ENCODE assay signal across 10 mouse cellular contexts in genomic region chr13:45003026-45003425, GRCm38 (mm10). TPM values are rescaled to one million over a fixed set of nuclear protein-coding genes. Genes with fewer than 3 reads are reported as not detected.
DNase-seq lines count a peak whose midpoint lies in the region; ATAC-seq and TF ChIP-seq lines count a peak whose summit lies in the region.
"Had no signal": no experiment of that assay in that cellular context is flagged by ENCODE, and none has a peak within 500 bp of the region (broad histone marks: within the 10 kb centered on the region; RNA-seq: fewer than 3 reads in every experiment).

No protein-coding gene starts in this region.

- no peaks in the 10 kb centered on the region for H3K9me3 ChIP-seq in kidney, embryonic 15.5 days (replicated peaks)
- no peaks in the 10 kb centered on the region for H3K9me3 ChIP-seq in embryonic facial prominence, embryonic 14.5 days (ENCODE audit: control insufficient read depth, low read length)
- no peaks in the 10 kb centered on the region for H3K9me3 ChIP-seq in midbrain, embryonic 16.5 days (replicated peaks; ENCODE audit: control insufficient read depth, low read length, poor library complexity, severe bottlenecking)

- H3K4me1 ChIP-seq in kidney, embryonic 15.5 days = peaks cover 37% of the 10 kb centered on the region
- H3K4me1 ChIP-seq in embryonic facial prominence, embryonic 14.5 days (ENCODE audit: control insufficient read depth, insufficient read depth, low read length) = peaks cover 11% of the 10 kb centered on the region
- H3K4me1 ChIP-seq in midbrain, embryonic 16.5 days (ENCODE audit: control insufficient read depth, insufficient read depth, low read length) = peaks cover 12% of the 10 kb centered on the region
- H3K4me1 ChIP-seq in thymus, adult 2 months (replicated peaks; ENCODE audit: control insufficient read depth, insufficient read depth, low read length) = peaks cover 9% of the 10 kb centered on the region; the same call in 1 of the 2 replicates

- no peak for TF ChIP-seq CTCF in thymus, adult 2 months (IDR thresholded peaks at IDR 0.05; ENCODE audit: borderline replicate concordance, control insufficient read depth, extremely low read depth, insufficient read depth, low read length, poor library complexity)

- WGBS in kidney, embryonic 15.5 days = 59% methylated on average over 5 of the region's 5 CpGs
- 52% methylated on average over 5 of the region's 5 CpGs for WGBS in embryonic facial prominence, embryonic 14.5 days
- WGBS in midbrain, embryonic 16.5 days = 64% methylated on average over 5 of the region's 5 CpGs
- 82% methylated on average over 5 of the region's 5 CpGs for WGBS in thymus, adult 2 months

- H3K4me2 ChIP-seq in kidney, embryonic 15.5 days = peak overlapping the region; percentile 85; the same call in 1 of the 2 replicates
- H3K4me2 ChIP-seq in embryonic facial prominence, embryonic 14.5 days (ENCODE audit: low read depth, low read length) = peak overlapping the region; percentile 78
- H3K4me2 ChIP-seq in midbrain, embryonic 16.5 days (ENCODE audit: low read length) = peak overlapping the region; percentile 75

- H3K4me3 ChIP-seq in kidney, embryonic 15.5 days (replicated peaks) = no peak overlapping the region
- no peak overlapping the region; the same call in 1 of the 2 replicates for H3K4me3 ChIP-seq in embryonic facial prominence, embryonic 14.5 days (ENCODE audit: low read depth, low read length)
- no peak overlapping the region for H3K4me3 ChIP-seq in midbrain, embryonic 16.5 days (ENCODE audit: low read depth, low read length)
- no peak overlapping the region for H3K4me3 ChIP-seq in thymus, adult 2 months (ENCODE audit: control insufficient read depth, insufficient read depth, low read length)

- no peak for ATAC-seq in kidney, embryonic 15.5 days (replicated peaks; ENCODE audit: low FRiP score)
- no peak for ATAC-seq in embryonic facial prominence, embryonic 14.5 days (ENCODE audit: low read depth)
- no peak for ATAC-seq in midbrain, embryonic 16.5 days

- no peak overlapping the region for H3K27ac ChIP-seq in kidney, embryonic 15.5 days
- no peak overlapping the region for H3K27ac ChIP-seq in embryonic facial prominence, embryonic 14.5 days (replicated peaks; ENCODE audit: low read depth, low read length)
- H3K27ac ChIP-seq in midbrain, embryonic 16.5 days (ENCODE audit: low read length) = no peak overlapping the region
- no peak overlapping the region for H3K27ac ChIP-seq in thymus, adult 2 months (ENCODE audit: control insufficient read depth, insufficient read depth, low read length)

- no peaks in the 10 kb centered on the region for H3K27me3 ChIP-seq in kidney, embryonic 15.5 days
- H3K27me3 ChIP-seq in embryonic facial prominence, embryonic 14.5 days (replicated peaks; ENCODE audit: control insufficient read depth, insufficient read depth, low read length) = no peaks in the 10 kb centered on the region
- H3K27me3 ChIP-seq in midbrain, embryonic 16.5 days (ENCODE audit: control insufficient read depth, insufficient read depth, low read depth, low read length) = no peaks in the 10 kb centered on the region
- H3K27me3 ChIP-seq in thymus, adult 2 months (ENCODE audit: control insufficient read depth, insufficient read depth, low read length) = no peaks in the 10 kb centered on the region

- H3K9ac ChIP-seq in kidney, embryonic 15.5 days = no peak overlapping the region
- no peak overlapping the region for H3K9ac ChIP-seq in embryonic facial prominence, embryonic 14.5 days (ENCODE audit: low read depth, low read length)
- H3K9ac ChIP-seq in midbrain, embryonic 16.5 days (ENCODE audit: low read depth, low read length) = no peak overlapping the region; the same call in 1 of the 2 replicates

- peaks cover 6% of the 10 kb centered on the region; the same call in 1 of the 2 replicates for H3K36me3 ChIP-seq in kidney, embryonic 15.5 days
- peaks cover 7% of the 10 kb centered on the region for H3K36me3 ChIP-seq in embryonic facial prominence, embryonic 14.5 days (ENCODE audit: control insufficient read depth, insufficient read depth, low read length)
- no peaks in the 10 kb centered on the region for H3K36me3 ChIP-seq in midbrain, embryonic 16.5 days (ENCODE audit: control insufficient read depth, insufficient read depth, low read length)
- no peaks in the 10 kb centered on the region for H3K36me3 ChIP-seq in thymus, adult 2 months (ENCODE audit: control insufficient read depth, insufficient read depth, low read length)

- DNase-seq in embryo, embryonic 10.5 days (ENCODE audit: low spot score) = peak; percentile 21
- no peak for DNase-seq in embryo, embryonic 10 days (ENCODE audit: low spot score)
- DNase-seq in kidney, postnatal 14 days = no peak
- no peak for DNase-seq in embryonic facial prominence, embryonic 14.5 days (ENCODE audit: low spot score)
- DNase-seq in cerebellum, postnatal 10 days = no peak
- no peak for DNase-seq in thymus, adult 2 months
- DNase-seq: adrenal gland, adult 8-10 months; lung, adult 18-20 months had no signal

- no peak for TF ChIP-seq POLR2A in thymus, adult 2 months (IDR thresholded peaks at IDR 0.05; ENCODE audit: control insufficient read depth, extremely low read depth, insufficient read depth, low read length, poor library complexity)

RNA-seq across cellular contexts. Expression of gene Dtnbp1, which starts 1.1 kb away (rescaled TPM):
- 75.1 and 84.1 TPM in 2 replicates for polyA plus RNA-seq in kidney, embryonic 15.5 days (2015; fragmentation: Nextera tagmentation; extraction: Ambion mirVana)
- 55.6 and 59.3 TPM in 2 replicates for polyA plus RNA-seq in embryonic facial prominence, embryonic 14.5 days (2014; fragmentation: Nextera tagmentation; extraction: Ambion mirVana)
- polyA plus RNA-seq in midbrain, embryonic 16.5 days (2015; fragmentation: Nextera tagmentation; extraction: Ambion mirVana) = 130 and 136 TPM in 2 replicates
- polyA plus RNA-seq in thymus, adult 2 months (2012; rRNA removed) = 60.6 and 70.6 TPM in 2 replicates
